Mouse (Mus musculus): Measurements from ENCODE around the gene Gps2. TPM values are rescaled to one million over a fixed set of nuclear protein-coding genes. Genes with fewer than 3 reads are reported as not detected.
A peak's percentile ranks its signal among the peaks of the same experiment; 100 is the strongest.
"Not testable (repeated sequence)": the region's sequence is repeated elsewhere in the genome, so short reads cannot be mapped to it uniquely, and the experiment has no call there.

Gene Gps2
- total RNA-seq, 2 experiments from 2014 or later, result 25.9 to 32.4 TPM

- DNase-seq (ENCODE audit: low spot score in 2 of 2), result peak; percentile 35 to 50
- intact Hi-C loops (cut with DNase I), result loop anchor here (2.0 kb wide), 1 partner anchor 13 kb away; the partner anchor contains the start of gene Ybx2
Measured at GRCm38 (mm10) chr11:69948066-69948762, 34.5 kb downstream of the Gps2 start, which contains the start of gene Slc2a4. Gene Slc2a4, minus strand, starts transcription at chr11:69948188.

GRCm38 (mm10) chr11:69948763-69949150 is 35.1 kb downstream of the Gps2 start:
- intact Hi-C loops (cut with DNase I), result loop anchor here (2.0 kb wide), 1 partner anchor 14 kb away; the partner anchor contains the start of gene Ybx2
- peak; percentile 59 to 70 for DNase-seq (ENCODE audit: low spot score in 2 of 2)

GRCm38 (mm10) chr11:69950807-69951459 is 37.2 kb downstream of the Gps2 start:
- no peak for DNase-seq (ENCODE audit: low spot score in 2 of 2)
- intact Hi-C loops (cut with DNase I), result no loop called here

GRCm38 (mm10) chr11:69952274-69952673 is 38.6 kb downstream of the Gps2 start:
- intact Hi-C loops (cut with DNase I), result no loop called here
- DNase-seq (ENCODE audit: low spot score in 2 of 2), result no peak

GRCm38 (mm10) chr11:69953267-69953915 is 39.7 kb downstream of the Gps2 start:
- DNase-seq (ENCODE audit: low spot score in 2 of 2), result no peak
- intact Hi-C loops (cut with DNase I), result no loop called here

- intact Hi-C loops (cut with DNase I), result not testable (repeated sequence)
Measured at GRCm38 (mm10) chr11:69955618-69956017, 41.9 kb downstream of the Gps2 start.

GRCm38 (mm10) chr11:69956218-69956617 is 42.5 kb downstream of the Gps2 start:
- DNase-seq (ENCODE audit: low spot score in 2 of 2), result no peak
- intact Hi-C loops (cut with DNase I), result no loop called here

More at GRCm38 (mm10) chr11:69955618-69956017, 41.9 kb downstream of the Gps2 start:
- DNase-seq (ENCODE audit: low spot score in 2 of 2), result not testable (repeated sequence)

GRCm38 (mm10) chr11:69960616-69961015 is 46.9 kb downstream of the Gps2 start:
- DNase-seq (ENCODE audit: low spot score in 2 of 2), result no peak
- intact Hi-C loops (cut with DNase I), result no loop called here

GRCm38 (mm10) chr11:69961841-69962240 is 48.2 kb downstream of the Gps2 start:
- intact Hi-C loops (cut with DNase I), result no loop called here
- DNase-seq (ENCODE audit: low spot score in 2 of 2), result no peak

- intact Hi-C loops (cut with DNase I), result loop anchor here (5.0 kb wide), 1 partner anchor 32 kb away; no protein-coding TSS in a partner anchor
Measured at GRCm38 (mm10) chr11:69964650-69965270, 51.1 kb downstream of the Gps2 start, which contains the start of gene Cldn7. Gene Cldn7, plus strand, starts transcription at chr11:69964779.

GRCm38 (mm10) chr11:69965271-69966005 is 51.8 kb downstream of the Gps2 start:
- no peak for DNase-seq (ENCODE audit: low spot score in 2 of 2)
- intact Hi-C loops (cut with DNase I), result loop anchor here (5.0 kb wide), 1 partner anchor 33 kb away; no protein-coding TSS in a partner anchor

More at GRCm38 (mm10) chr11:69964650-69965270, 51.1 kb downstream of the Gps2 start, which contains the start of gene Cldn7:
- DNase-seq (ENCODE audit: low spot score in 2 of 2), result no peak

Small RNA genes lying within 50 kb of the gene (microRNA-seq; reads per million reads assigned to microRNA genes)
- gene Mir6924, result not detected

Other genes with a start within 250 kb of the Gps2 start
- 10 to 100 TPM; 14.9 to 15.1 TPM for gene Cd68, start 247.7 kb upstream of the Gps2 start, total RNA-seq (2021)
- 100 to 1,000 TPM; 276 to 285 TPM for gene Eif4a1, start 241.5 kb upstream of the Gps2 start, total RNA-seq (2021)
- gene Senp3, start 231.8 kb upstream of the Gps2 start, total RNA-seq (2021), result 100 to 1,000 TPM in 1 of 2 experiments, 10 to 100 TPM in 1; 84.3 to 114 TPM
- gene Tnfsf13, start 228.1 kb upstream of the Gps2 start, total RNA-seq (2021), result 1 to 10 TPM; 2.3 to 2.6 TPM
- 10 to 100 TPM in 1 of 2 experiments, 1 to 10 TPM in 1; 7.2 to 12.3 TPM for gene Tnfsf12, start 218.0 kb upstream of the Gps2 start, total RNA-seq (2021)
- 1 to 10 TPM; 1.7 to 3.0 TPM for gene Tnfsfm13, start 217.8 kb upstream of the Gps2 start, total RNA-seq (2021)
- gene Polr2a, start 155.3 kb upstream of the Gps2 start, total RNA-seq (2021), result 10 to 100 TPM; 53.5 to 59.7 TPM
- gene Slc35g3, start 151.9 kb upstream of the Gps2 start, total RNA-seq (2021), result not detected
- gene Zbtb4, start 148.0 kb upstream of the Gps2 start, total RNA-seq (2021), result 100 to 1,000 TPM; 122 to 127 TPM
- under 1 TPM; 0.66 to 0.81 TPM for gene Chrnb1, start 117.9 kb upstream of the Gps2 start, total RNA-seq (2021)
- gene Fgf11, start 112.0 kb upstream of the Gps2 start, total RNA-seq (2021), result 10 to 100 TPM; 14.1 to 18.7 TPM
- not detected for gene Tmem102, start 108.3 kb upstream of the Gps2 start, total RNA-seq (2021)
- not detected for gene Gm39566, start 98.6 kb upstream of the Gps2 start, total RNA-seq (2021)
- gene Spem2, start 95.4 kb upstream of the Gps2 start, total RNA-seq (2021), result not detected
- gene Spem1, start 91.7 kb upstream of the Gps2 start, total RNA-seq (2021), result under 1 TPM; 0.52 TPM
- gene Nlgn2, start 76.1 kb upstream of the Gps2 start, total RNA-seq (2021), result 100 to 1,000 TPM; 239 to 241 TPM
- gene Tmem256, start 75.4 kb upstream of the Gps2 start, total RNA-seq (2021), result 100 to 1,000 TPM; 111 to 130 TPM
- gene Plscr3, start 67.5 kb upstream of the Gps2 start, total RNA-seq (2021), result 10 to 100 TPM; 18.4 to 18.7 TPM
- not detected for gene Tnk1, start 55.2 kb upstream of the Gps2 start, total RNA-seq (2021)
- gene Tmem95, start 35.9 kb upstream of the Gps2 start, total RNA-seq (2021), result not detected
- gene Kctd11, start 32.5 kb upstream of the Gps2 start, total RNA-seq (2021), result 1 to 10 TPM in 1 of 2 experiments, under 1 TPM in 1; 0.93 to 1.3 TPM
- under 1 TPM in 1 of 2 experiments, not detected in 1; 0.27 TPM for gene Acap1, start 18.3 kb upstream of the Gps2 start, total RNA-seq (2021)
- under 1 TPM in 1 of 2 experiments, not detected in 1; 0.64 TPM for gene 2810408A11Rik, start 12.9 kb upstream of the Gps2 start, total RNA-seq (2021)
- gene Neurl4, start 12.8 kb upstream of the Gps2 start, total RNA-seq (2021), result 100 to 1,000 TPM; 114 to 121 TPM
- gene Eif5a, start 8.1 kb downstream of the Gps2 start, total RNA-seq (2021), result 100 to 1,000 TPM; 406 to 453 TPM
- 10 to 100 TPM in 1 of 2 experiments, 1 to 10 TPM in 1; 4.6 to 14.7 TPM for gene Ybx2, start 21.9 kb downstream of the Gps2 start, total RNA-seq (2021)
- gene Slc2a4, start 34.3 kb downstream of the Gps2 start, total RNA-seq (2021), result 1 to 10 TPM; 3.6 to 4.4 TPM
- gene Cldn7, start 50.9 kb downstream of the Gps2 start, total RNA-seq (2021), result not detected
- 100 to 1,000 TPM; 112 to 128 TPM for gene Ctdnep1, start 67.3 kb downstream of the Gps2 start, total RNA-seq (2021)
- gene Elp5, start 68.6 kb downstream of the Gps2 start, total RNA-seq (2021), result 10 to 100 TPM; 79.2 to 88.5 TPM
- 100 to 1,000 TPM; 199 to 219 TPM for gene Gabarap, start 77.3 kb downstream of the Gps2 start, total RNA-seq (2021)
- 10 to 100 TPM; 41.3 to 46.1 TPM for gene Phf23, start 81.9 kb downstream of the Gps2 start, total RNA-seq (2021)
- 10 to 100 TPM; 25.4 to 36.0 TPM for gene Dvl2, start 86.7 kb downstream of the Gps2 start, total RNA-seq (2021)
- 10 to 100 TPM; 54.3 to 58.5 TPM for gene Acadvl, start 101.5 kb downstream of the Gps2 start, total RNA-seq (2021)
- 100 to 1,000 TPM; 867 to 894 TPM for gene Dlg4, start 103.1 kb downstream of the Gps2 start, total RNA-seq (2021)
- 1 to 10 TPM in 1 of 2 experiments, under 1 TPM in 1; 0.99 to 1.1 TPM for gene Asgr1, start 140.2 kb downstream of the Gps2 start, total RNA-seq (2021)
- gene Asgr2, start 178.8 kb downstream of the Gps2 start, total RNA-seq (2021), result not detected
- 1 to 10 TPM in 1 of 2 experiments, under 1 TPM in 1; 0.72 to 1.4 TPM for gene Mgl2, start 216.4 kb downstream of the Gps2 start, total RNA-seq (2021)
- 1 to 10 TPM; 1.3 to 1.8 TPM for gene Clec10a, start 242.3 kb downstream of the Gps2 start, total RNA-seq (2021)